ENCODE assay signal across 9 mouse cellular contexts in genomic region chr15:27655015-27655414, GRCm38 (mm10). TPM values are rescaled to one million over a fixed set of nuclear protein-coding genes. Genes with fewer than 3 reads are reported as not detected.
A peak's percentile ranks its signal among the peaks of the same experiment; 100 is the strongest.
DNase-seq lines count a peak whose midpoint lies in the region; ATAC-seq and TF ChIP-seq lines count a peak whose summit lies in the region.
"Had no signal": no experiment of that assay in that cellular context is flagged by ENCODE, and none has a peak within 500 bp of the region (broad histone marks: within the 10 kb centered on the region; RNA-seq: fewer than 3 reads in every experiment).

No protein-coding gene starts in this region.

- H3K9me3 ChIP-seq in hindbrain, embryonic 12.5 days (replicated peaks) = no peaks in the 10 kb centered on the region

- no peak overlapping the region for H3K4me3 ChIP-seq in thymus, adult 2 months (ENCODE audit: control insufficient read depth, insufficient read depth, low read length)
- H3K4me3 ChIP-seq in hindbrain, embryonic 12.5 days = no peak overlapping the region

- peak; percentile 50 to 71 for DNase-seq in heart, postnatal 10 days
- DNase-seq in heart, postnatal 25 days (ENCODE audit: low spot score) = no peak
- peak; percentile 73 for DNase-seq in thymus, postnatal 4 days
- DNase-seq in thymus, adult 2 months = no peak
- peak; percentile 28 for DNase-seq in hindlimb bud, embryonic 11.5 days (ENCODE audit: extremely low spot score, low read depth, low spot score)
- peak; percentile 22 for DNase-seq in yolk sac, embryonic 10.5 days (ENCODE audit: low spot score)
- DNase-seq in layer of hippocampus, adult 18-20 months (ENCODE audit: low spot score in 2 of 2) = no peak

- intact Hi-C loops in heart, postnatal 10 days (cut with DNase I) = no loop called here
- intact Hi-C loops in heart, postnatal 25 days (cut with DNase I) = loop anchor here (5.0 to 10.0 kb wide), 3 partner anchors 62 to 530 kb away; no protein-coding TSS in a partner anchor

- whole genome bisulfite sequencing in thymus, adult 2 months = 66% methylated on average over 5 of the region's 5 CpGs
- WGBS in hindbrain, embryonic 12.5 days = 18% methylated on average over 5 of the region's 5 CpGs

- H3K27me3 ChIP-seq in thymus, adult 2 months (ENCODE audit: control insufficient read depth, insufficient read depth, low read length) = no peaks in the 10 kb centered on the region
- no peaks in the 10 kb centered on the region for H3K27me3 ChIP-seq in hindbrain, embryonic 12.5 days

- TF ChIP-seq POLR2A in thymus, adult 2 months (IDR thresholded peaks at IDR 0.05; ENCODE audit: control insufficient read depth, extremely low read depth, insufficient read depth, low read length, poor library complexity) = no peak

- no peak for TF ChIP-seq CTCF in thymus, adult 2 months (IDR thresholded peaks at IDR 0.05; ENCODE audit: borderline replicate concordance, control insufficient read depth, extremely low read depth, insufficient read depth, low read length, poor library complexity)

- ATAC-seq in hindbrain, embryonic 12.5 days (ENCODE audit: low FRiP score) = no peak
- ATAC-seq: Patski had no signal

- H3K27ac ChIP-seq in thymus, adult 2 months (ENCODE audit: control insufficient read depth, insufficient read depth, low read length) = no peak overlapping the region
- H3K27ac ChIP-seq in hindbrain, embryonic 12.5 days = no peak overlapping the region

- no peak overlapping the region for H3K4me2 ChIP-seq in hindbrain, embryonic 12.5 days (replicated peaks)

- H3K36me3 ChIP-seq in thymus, adult 2 months (ENCODE audit: control insufficient read depth, insufficient read depth, low read length) = peaks cover 35% of the 10 kb centered on the region
- no peaks in the 10 kb centered on the region for H3K36me3 ChIP-seq in hindbrain, embryonic 12.5 days

- H3K4me1 ChIP-seq in thymus, adult 2 months (replicated peaks; ENCODE audit: control insufficient read depth, insufficient read depth, low read length) = no peaks in the 10 kb centered on the region
- no peaks in the 10 kb centered on the region for H3K4me1 ChIP-seq in hindbrain, embryonic 12.5 days

- no peak overlapping the region for H3K9ac ChIP-seq in hindbrain, embryonic 12.5 days

RNA-seq across cellular contexts. Expression of gene Otulin, which starts 24.5 kb away (rescaled TPM):
- total RNA-seq in heart, postnatal 10 days (2021) = 10 to 100 TPM; 38.2 to 43.5 TPM
- 10 to 100 TPM; 22.4 to 26.8 TPM for total RNA-seq in heart, postnatal 25 days (2021)
- polyA plus RNA-seq in thymus, adult 2 months (2012; rRNA removed) = 43.0 and 43.1 TPM in 2 replicates
- total RNA-seq in layer of hippocampus, adult 18-20 months (2021) = 10 to 100 TPM; 20.7 to 21.4 TPM
- 29.7 TPM in 2 replicates for polyA plus RNA-seq in hindbrain, embryonic 12.5 days (2016; fragmentation: Nextera tagmentation; extraction: Ambion mirVana)

RNA-seq across cellular contexts. Expression of gene Otulinl, which starts 26.4 kb away (rescaled TPM):
- 1 to 10 TPM; 1.2 to 3.6 TPM for total RNA-seq in heart, postnatal 10 days (2021)
- 1 to 10 TPM; 2.7 to 3.6 TPM for total RNA-seq in heart, postnatal 25 days (2021)
- 29.6 and 32.1 TPM in 2 replicates for polyA plus RNA-seq in thymus, adult 2 months (2012; rRNA removed)
- 10 to 100 TPM; 27.8 to 29.1 TPM for total RNA-seq in layer of hippocampus, adult 18-20 months (2021)
- 10.0 and 13.7 TPM in 2 replicates for polyA plus RNA-seq in hindbrain, embryonic 12.5 days (2016; fragmentation: Nextera tagmentation; extraction: Ambion mirVana)

Comparison
In these comparisons a context has a peak if more than half of its experiments do, and no peak if none do; other contexts are left out.
1. DNase-seq: peak in heart, postnatal 10 days (2 of 2), thymus, postnatal 4 days (single experiment), hindlimb bud, embryonic 11.5 days (single experiment) and yolk sac, embryonic 10.5 days (single experiment); none in heart, postnatal 25 days (single experiment), thymus, adult 2 months (single experiment) and layer of hippocampus, adult 18-20 months (0 of 2).
2. RNA of gene Otulinl, which starts 26.4 kb away (total RNA-seq): 27.8 to 29.1 TPM in layer of hippocampus, adult 18-20 months; 1.2 to 3.6 TPM in heart, postnatal 10 days and 2.7 to 3.6 TPM in heart, postnatal 25 days; every median in the first group is over 4 times any median in the second.